In the genomic region with DNA sequence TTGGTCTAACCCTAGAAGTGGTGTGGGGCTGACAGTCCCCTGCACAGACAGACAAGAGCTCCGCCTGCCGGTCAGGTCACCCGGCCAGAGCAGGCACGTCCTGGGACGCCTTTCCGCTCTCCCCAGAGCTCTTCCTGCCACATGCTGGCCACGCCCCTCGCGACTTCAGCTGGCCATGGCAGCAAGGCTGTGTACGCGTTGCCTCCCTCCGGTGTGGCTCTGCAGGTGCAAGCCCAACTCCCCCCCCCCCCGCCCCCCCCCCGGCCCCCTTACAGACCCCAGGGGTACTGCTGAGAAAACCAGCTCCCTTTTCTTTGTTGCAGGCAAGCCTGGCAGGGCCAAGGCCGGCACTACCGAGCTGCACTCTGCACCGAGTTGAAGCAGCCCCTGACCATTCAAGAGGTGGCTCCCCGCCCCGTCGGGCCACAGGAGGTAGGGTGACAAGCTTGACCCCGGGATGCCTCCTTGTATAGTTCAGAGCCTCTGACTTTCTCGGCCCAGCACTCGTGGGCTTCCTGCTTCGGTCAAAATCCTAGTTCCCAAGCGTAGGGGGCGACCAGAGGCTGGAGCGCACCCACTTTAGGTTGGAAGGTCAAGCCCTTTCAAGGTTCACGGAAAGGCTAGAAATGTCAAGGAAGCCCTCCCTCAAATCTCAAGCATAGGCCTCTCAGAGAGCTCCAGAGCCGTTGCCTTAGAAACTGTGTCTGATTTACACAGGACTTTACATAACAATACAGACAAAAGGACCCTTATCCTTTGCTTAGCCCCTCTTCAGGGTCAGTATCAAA, we compare ENCODE assay signal across 8 mouse cellular contexts. TPM values are rescaled to one million over a fixed set of nuclear protein-coding genes. Genes with fewer than 3 reads are reported as not detected.
A peak's percentile ranks its signal among the peaks of the same experiment; 100 is the strongest.
DNase-seq lines count a peak whose midpoint lies in the region; ATAC-seq and TF ChIP-seq lines count a peak whose summit lies in the region.

Gene Cryzl2, plus strand, starts transcription at position 157 of the 788 bp plus-strand sequence.

- H3K4me1 ChIP-seq in embryonic facial prominence, embryonic 10.5 days, result peaks cover 17% of the 10 kb centered on the region
- H3K4me1 ChIP-seq in heart, adult 2 months (ENCODE audit: control insufficient read depth, insufficient read depth, low read length), result peaks cover 3% of the 10 kb centered on the region
- no peaks in the 10 kb centered on the region; the same call in 1 of the 2 replicates for H3K4me1 ChIP-seq in lung, adult 2 months (ENCODE audit: control insufficient read depth, insufficient read depth, low read length)
- peaks cover 15% of the 10 kb centered on the region for H3K4me1 ChIP-seq in neural tube, embryonic 13.5 days (replicated peaks)

- peak; percentile 85 for ATAC-seq in neural tube, embryonic 13.5 days (ENCODE audit: low read depth)

- peak within 1 kb of the TSS; percentile 59 for H3K4me2 ChIP-seq in neural tube, embryonic 13.5 days

- intact Hi-C loops in left cerebral cortex, adult 2 months (cut with DNase I), result loop anchor here (10.0 kb wide), 1 partner anchor 374 kb away; no protein-coding TSS in a partner anchor
- intact Hi-C loops in left cerebral cortex, postnatal 36 days (cut with DNase I), result no loop called here
- intact Hi-C loops in heart, adult 2 months (cut with DNase I), result loop anchor here (2.0 to 5.0 kb wide), 2 partner anchors 176 to 372 kb away; no protein-coding TSS in a partner anchor

- peak; percentile 97 for TF ChIP-seq EP300 in heart, adult 2 months (IDR thresholded peaks at IDR 0.05; ENCODE audit: insufficient read depth, low read depth, low read length)

- peak; percentile 62 for TF ChIP-seq CTCF in left cerebral cortex, adult 2 months (IDR thresholded peaks at IDR 0.05)
- TF ChIP-seq CTCF in heart, adult 2 months (IDR thresholded peaks at IDR 0.05), result peak; percentile 90
- TF ChIP-seq CTCF in lung, adult 2 months (IDR thresholded peaks at IDR 0.05; ENCODE audit: insufficient read depth, low read length), result peak; percentile 79

- H3K36me3 ChIP-seq in embryonic facial prominence, embryonic 10.5 days (replicated peaks), result no peaks in the 10 kb centered on the region
- H3K36me3 ChIP-seq in heart, adult 2 months (ENCODE audit: control insufficient read depth, insufficient read depth, low read length), result no peaks in the 10 kb centered on the region
- no peaks in the 10 kb centered on the region for H3K36me3 ChIP-seq in neural tube, embryonic 13.5 days

- TF ChIP-seq POLR2A in heart, adult 2 months (IDR thresholded peaks at IDR 0.05; ENCODE audit: insufficient read depth, low read depth, low read length), result peak; percentile 65
- TF ChIP-seq POLR2A in lung, adult 2 months (IDR thresholded peaks at IDR 0.05; ENCODE audit: borderline replicate concordance, extremely low read depth, low read depth, low read length), result peak; percentile 50; the same call in 1 of the 2 replicates

- no peaks in the 10 kb centered on the region for H3K79me2 ChIP-seq in heart, adult 2 months (replicated peaks; ENCODE audit: control insufficient read depth, insufficient read depth, low read length)

- peak; percentile 40 to 46 for DNase-seq in left cerebral cortex, adult 2 months (ENCODE audit: extremely low spot score in 1 of 2, low spot score in 2 of 2)
- DNase-seq in left cerebral cortex, postnatal 36 days (ENCODE audit: low spot score in 2 of 2), result no peak
- DNase-seq in embryonic facial prominence, embryonic 10.5 days (ENCODE audit: low spot score), result peak; percentile 89
- peak; percentile 89 for DNase-seq in heart, adult 2 months
- DNase-seq in kidney, adult 11 months, result peak; percentile 86
- peak; percentile 81 for DNase-seq in lung, adult 2 months
- DNase-seq in thymus, postnatal 0 days (ENCODE audit: low spot score), result peak; percentile 83

- peak within 1 kb of the TSS; percentile 32 for H3K9ac ChIP-seq in heart, adult 2 months (ENCODE audit: low read depth, low read length)
- H3K9ac ChIP-seq in neural tube, embryonic 13.5 days, result peak within 1 kb of the TSS; percentile 60

- H3K4me3 ChIP-seq in left cerebral cortex, adult 2 months, result no peak within 1 kb of the TSS
- H3K4me3 ChIP-seq in embryonic facial prominence, embryonic 10.5 days, result peak within 1 kb of the TSS; percentile 59
- H3K4me3 ChIP-seq in heart, adult 2 months, result peak within 1 kb of the TSS; percentile 49
- peak within 1 kb of the TSS; percentile 50 for H3K4me3 ChIP-seq in lung, adult 2 months (replicated peaks; ENCODE audit: extremely low read depth, low read depth, low read length)
- peak within 1 kb of the TSS; percentile 33 for H3K4me3 ChIP-seq in neural tube, embryonic 13.5 days

- no peaks in the 10 kb centered on the region for H3K27me3 ChIP-seq in embryonic facial prominence, embryonic 10.5 days (replicated peaks; ENCODE audit: low read depth, poor library complexity, severe bottlenecking)
- H3K27me3 ChIP-seq in heart, adult 2 months (ENCODE audit: control insufficient read depth, insufficient read depth, low read length), result no peaks in the 10 kb centered on the region
- no peaks in the 10 kb centered on the region for H3K27me3 ChIP-seq in neural tube, embryonic 13.5 days

- H3K27ac ChIP-seq in left cerebral cortex, adult 2 months, result no peak within 1 kb of the TSS
- H3K27ac ChIP-seq in embryonic facial prominence, embryonic 10.5 days (replicated peaks), result peak within 1 kb of the TSS; percentile 73
- H3K27ac ChIP-seq in heart, adult 2 months, result peak within 1 kb of the TSS; percentile 49
- no peak within 1 kb of the TSS for H3K27ac ChIP-seq in neural tube, embryonic 13.5 days (replicated peaks)

- H3K9me3 ChIP-seq in embryonic facial prominence, embryonic 10.5 days, result no peaks in the 10 kb centered on the region
- no peaks in the 10 kb centered on the region for H3K9me3 ChIP-seq in neural tube, embryonic 13.5 days

- WGBS in embryonic facial prominence, embryonic 10.5 days, result 4% methylated on average over 27 of the region's 29 CpGs
- 12% methylated on average over 28 of the region's 29 CpGs for WGBS in heart, adult 2 months
- WGBS in lung, adult 2 months, result 8% methylated on average over 28 of the region's 29 CpGs
- under 1% methylated on average over 29 of the region's 29 CpGs for WGBS in neural tube, embryonic 13.5 days

RNA-seq across cellular contexts. Expression of gene Cryzl2, which starts in this region (rescaled TPM):
- 1 to 10 TPM; 3.7 to 5.0 TPM for total RNA-seq in left cerebral cortex, adult 2 months (2021)
- total RNA-seq in left cerebral cortex, postnatal 36 days (2021), result 1 to 10 TPM; 4.8 TPM
- 5.4 and 8.1 TPM in 2 replicates for polyA plus RNA-seq in embryonic facial prominence, embryonic 10.5 days (2016; fragmentation: Nextera tagmentation; extraction: Ambion mirVana)
- total RNA-seq in heart, adult 2 months (2021), result 1 to 10 TPM; 8.4 to 9.5 TPM
- polyA plus RNA-seq in heart, adult 2 months (2012; rRNA removed), result 15.2 and 21.8 TPM in 2 replicates
- polyA plus RNA-seq in lung, adult 2 months (2012; rRNA removed), result 13.3 and 15.0 TPM in 2 replicates
- polyA plus RNA-seq in neural tube, embryonic 13.5 days (2015; fragmentation: Nextera tagmentation; extraction: Ambion mirVana), result 7.3 and 7.6 TPM in 2 replicates
- polyA plus RNA-seq in thymus, postnatal 0 days (2015; fragmentation: Nextera tagmentation; extraction: Ambion mirVana), result 10.1 and 10.5 TPM in 2 replicates

Comparison
In these comparisons a context has a peak if more than half of its experiments do, and no peak if none do; other contexts are left out.
1. DNase-seq: peak in left cerebral cortex, adult 2 months (2 of 2), embryonic facial prominence, embryonic 10.5 days (single experiment), heart, adult 2 months (2 of 2), kidney, adult 11 months (single experiment), lung, adult 2 months (single experiment) and thymus, postnatal 0 days (single experiment); none in left cerebral cortex, postnatal 36 days (0 of 2).
2. H3K27ac ChIP-seq: peak in embryonic facial prominence, embryonic 10.5 days (single experiment) and heart, adult 2 months (single experiment); none in left cerebral cortex, adult 2 months (single experiment) and neural tube, embryonic 13.5 days (single experiment).
3. Peak in every context shown above with its lines, with median percentiles within 50 percentile points of each other: CTCF ChIP-seq.